Mouse (Mus musculus): Measurements from ENCODE around the gene Abcf2.

Abcf2 gene

DNA sequence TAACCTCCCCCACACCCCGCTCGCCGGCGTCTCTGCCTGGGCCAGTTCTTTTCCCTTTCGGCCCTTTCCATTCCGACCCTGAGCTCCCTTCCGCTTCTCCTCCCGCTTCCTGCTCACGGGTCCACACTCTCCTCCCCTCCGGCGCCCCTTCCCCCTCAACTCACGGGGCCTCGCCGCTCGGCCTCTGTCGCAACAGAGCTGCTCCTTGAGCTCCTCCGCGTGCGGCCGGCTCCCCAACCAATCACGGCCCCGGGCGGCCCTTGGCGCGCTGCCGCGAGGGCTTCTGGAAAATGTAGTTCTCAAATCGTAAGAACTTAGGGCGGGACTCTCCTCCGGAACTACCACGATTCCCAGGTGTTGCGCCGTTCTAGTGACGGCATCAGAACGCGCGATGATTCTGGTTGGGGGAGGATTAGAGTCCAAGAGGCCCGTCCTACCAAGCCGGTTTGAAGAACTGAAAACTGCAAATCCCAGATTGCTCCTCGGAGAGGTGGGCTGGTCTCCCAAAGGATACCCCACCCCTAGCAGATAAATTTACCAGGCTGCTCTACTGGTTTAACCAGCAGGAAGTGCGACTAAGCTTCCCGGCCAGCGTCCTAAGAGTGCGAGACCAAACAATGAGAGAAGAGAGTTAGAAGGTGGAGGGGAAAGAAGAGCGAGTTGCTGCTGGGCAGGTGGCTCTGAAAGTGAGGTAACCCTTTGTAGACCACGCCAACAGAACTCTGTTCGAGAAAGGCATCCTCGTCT lies at the start of gene Abcf2:
Gene Abcf2, minus strand, starts transcription at position 285 of the 747 bp plus-strand sequence.
- in situ Hi-C loops (cut with MboI; ENCODE audit: low pct_unique_long_range_greater_than_20kb in 1 of 2, low sequenced_read_pairs in 2 of 2, unreplicated experiment in 1 of 2) = no loop called here

- in situ Hi-C loops (cut with MboI; ENCODE audit: low pct_unique_long_range_greater_than_20kb in 1 of 2, low sequenced_read_pairs in 2 of 2, unreplicated experiment in 1 of 2) = no loop called here
Observed at GRCm38 (mm10) chr5:24624822-24625120, 47.5 kb upstream of the Abcf2 start.

- in situ Hi-C loops (cut with MboI; ENCODE audit: low pct_unique_long_range_greater_than_20kb in 1 of 2, low sequenced_read_pairs in 2 of 2, unreplicated experiment in 1 of 2) = no loop called here
Observed at GRCm38 (mm10) chr5:24623986-24624821, 46.9 kb upstream of the Abcf2 start, which contains the start of gene Smarcd3. Gene Smarcd3, minus strand, starts transcription at chr5:24624411.

GRCm38 (mm10) chr5:24623041-24623985 lies 46.0 kb upstream of the Abcf2 start:
- in situ Hi-C loops (cut with MboI; ENCODE audit: low pct_unique_long_range_greater_than_20kb in 1 of 2, low sequenced_read_pairs in 2 of 2, unreplicated experiment in 1 of 2) = no loop called here

- in situ Hi-C loops (cut with MboI; ENCODE audit: low pct_unique_long_range_greater_than_20kb in 1 of 2, low sequenced_read_pairs in 2 of 2, unreplicated experiment in 1 of 2) = no loop called here
Observed at GRCm38 (mm10) chr5:24622386-24623040, 45.2 kb upstream of the Abcf2 start.

GRCm38 (mm10) chr5:24620626-24621025 lies 43.4 kb upstream of the Abcf2 start:
- in situ Hi-C loops (cut with MboI; ENCODE audit: low pct_unique_long_range_greater_than_20kb in 1 of 2, low sequenced_read_pairs in 2 of 2, unreplicated experiment in 1 of 2) = no loop called here

GRCm38 (mm10) chr5:24620116-24620515 lies 42.8 kb upstream of the Abcf2 start:
- in situ Hi-C loops (cut with MboI; ENCODE audit: low pct_unique_long_range_greater_than_20kb in 1 of 2, low sequenced_read_pairs in 2 of 2, unreplicated experiment in 1 of 2) = no loop called here

GRCm38 (mm10) chr5:24618921-24619320 lies 41.7 kb upstream of the Abcf2 start:
- in situ Hi-C loops (cut with MboI; ENCODE audit: low pct_unique_long_range_greater_than_20kb in 1 of 2, low sequenced_read_pairs in 2 of 2, unreplicated experiment in 1 of 2) = no loop called here

GRCm38 (mm10) chr5:24615097-24615496 lies 37.8 kb upstream of the Abcf2 start:
- in situ Hi-C loops (cut with MboI; ENCODE audit: low pct_unique_long_range_greater_than_20kb in 1 of 2, low sequenced_read_pairs in 2 of 2, unreplicated experiment in 1 of 2) = no loop called here

DNA sequence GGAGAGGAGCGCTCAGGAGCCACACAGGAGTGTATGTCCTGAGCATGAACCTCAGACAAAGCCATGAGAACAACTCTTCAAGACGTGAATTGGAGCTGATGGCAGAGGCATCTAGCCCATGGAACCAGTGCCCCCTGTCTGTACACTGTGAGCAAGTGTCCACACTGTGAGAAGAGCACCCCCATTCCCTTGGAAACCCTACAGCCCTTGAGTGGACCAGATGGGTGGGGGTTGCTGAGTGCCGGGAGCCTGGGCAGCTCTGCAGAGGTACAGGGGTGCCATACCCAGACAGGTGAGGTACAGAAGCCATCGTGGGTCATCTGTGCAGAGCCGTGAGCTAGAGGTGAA lies 35.0 kb upstream of the Abcf2 start:
- in situ Hi-C loops (cut with MboI; ENCODE audit: low pct_unique_long_range_greater_than_20kb in 1 of 2, low sequenced_read_pairs in 2 of 2, unreplicated experiment in 1 of 2) = no loop called here

DNA sequence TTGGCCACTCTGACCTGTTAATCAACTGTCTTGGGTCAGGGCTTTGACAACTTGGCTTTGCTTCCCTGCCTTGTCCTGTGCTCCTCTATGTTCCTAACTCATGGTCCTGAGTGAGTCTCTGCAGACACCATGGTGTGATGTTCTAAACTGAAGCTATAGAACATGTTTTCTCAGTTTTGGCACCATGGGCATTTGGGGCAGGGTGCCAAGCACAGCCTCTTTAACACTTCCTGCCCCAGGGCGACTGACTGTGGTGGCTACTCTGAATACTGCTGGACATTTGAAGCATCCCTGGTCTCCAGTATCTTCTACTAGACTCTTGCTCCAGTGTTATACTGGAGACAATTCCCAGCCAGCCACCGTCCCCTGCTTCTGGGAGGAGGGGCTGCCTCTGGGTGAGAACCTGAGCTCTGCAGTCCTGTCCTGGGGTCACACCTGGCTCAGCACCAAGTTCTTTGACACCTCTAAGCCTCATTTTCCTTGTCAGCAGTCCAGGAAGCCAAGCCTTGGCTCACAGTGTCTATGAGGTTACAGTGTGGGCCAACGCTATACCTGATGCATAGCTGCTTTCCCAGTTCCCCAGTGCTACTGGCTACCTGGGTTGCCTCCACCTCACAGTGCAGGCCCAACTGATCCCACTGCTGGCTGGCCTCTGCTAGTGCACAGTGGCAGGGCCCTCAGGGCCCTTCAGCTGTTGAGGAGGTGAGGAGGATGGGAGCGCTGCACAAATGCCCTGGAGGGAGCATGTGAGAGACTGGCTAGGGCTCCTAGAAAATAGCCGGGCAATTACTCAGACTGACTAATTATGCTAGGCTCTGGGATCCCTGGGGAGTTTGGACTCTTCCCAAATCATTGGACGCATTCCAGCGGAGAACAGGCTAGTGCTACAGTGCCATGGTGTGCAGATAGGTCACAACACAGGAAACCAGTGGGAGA lies 34.4 kb upstream of the Abcf2 start:
- in situ Hi-C loops (cut with MboI; ENCODE audit: low pct_unique_long_range_greater_than_20kb in 1 of 2, low sequenced_read_pairs in 2 of 2, unreplicated experiment in 1 of 2) = no loop called here

- in situ Hi-C loops (cut with MboI; ENCODE audit: low pct_unique_long_range_greater_than_20kb in 1 of 2, low sequenced_read_pairs in 2 of 2, unreplicated experiment in 1 of 2) = no loop called here
Observed at GRCm38 (mm10) chr5:24609388-24609787, 32.1 kb upstream of the Abcf2 start.

GRCm38 (mm10) chr5:24605980-24606665 lies 28.9 kb upstream of the Abcf2 start:
- in situ Hi-C loops (cut with MboI; ENCODE audit: low pct_unique_long_range_greater_than_20kb in 1 of 2, low sequenced_read_pairs in 2 of 2, unreplicated experiment in 1 of 2) = no loop called here

GRCm38 (mm10) chr5:24605321-24605979 lies 28.2 kb upstream of the Abcf2 start:
- in situ Hi-C loops (cut with MboI; ENCODE audit: low pct_unique_long_range_greater_than_20kb in 1 of 2, low sequenced_read_pairs in 2 of 2, unreplicated experiment in 1 of 2) = no loop called here

DNA sequence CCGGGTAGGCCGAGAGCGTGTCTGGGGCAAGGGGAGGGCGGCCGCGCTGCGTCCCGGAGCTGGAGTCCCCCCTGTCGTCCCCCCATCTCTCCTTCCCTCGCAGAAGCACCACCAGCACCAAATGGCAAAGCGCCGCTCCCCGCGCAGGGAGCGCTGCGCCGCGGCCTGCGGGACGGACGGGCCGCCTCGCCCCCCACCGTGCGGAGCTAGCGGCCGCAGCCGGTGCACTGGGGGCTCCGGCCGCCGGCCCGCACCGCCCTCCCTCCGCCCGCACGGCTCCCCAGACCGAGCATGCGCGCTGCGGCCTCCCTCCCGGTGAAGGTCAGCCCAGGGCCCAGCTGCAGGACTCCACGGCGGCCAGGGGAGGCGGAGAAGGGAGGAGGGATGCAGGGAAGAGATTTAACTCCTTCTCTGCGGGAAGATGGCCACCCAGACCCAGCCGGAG lies 27.4 kb upstream of the Abcf2 start:
- in situ Hi-C loops (cut with MboI; ENCODE audit: low pct_unique_long_range_greater_than_20kb in 1 of 2, low sequenced_read_pairs in 2 of 2, unreplicated experiment in 1 of 2) = no loop called here

GRCm38 (mm10) chr5:24604080-24604655 lies 26.9 kb upstream of the Abcf2 start:
- in situ Hi-C loops (cut with MboI; ENCODE audit: low pct_unique_long_range_greater_than_20kb in 1 of 2, low sequenced_read_pairs in 2 of 2, unreplicated experiment in 1 of 2) = no loop called here
